Mouse (Mus musculus) forelimb bud, embryonic 11.5 days (tissue): Measurements from ENCODE around the gene Depdc7.

ENCODE experiments used
- DNase-seq: peaks from one replicate; pipeline ENCODE4 v3.0.0-alpha.2; 2012; ENCODE audit warnings: low read depth, low spot score

Depdc7 gene

GRCm38 (mm10) chr2:104742741-104743064 lies at the start of gene Depdc7:
Depdc7 (minus strand) TSS chr2:104742878.
- peak; percentile 88 for DNase-seq

GRCm38 (mm10) chr2:104774763-104775162 lies 32.1 kb upstream of the Depdc7 start:
- peak; percentile 20 for DNase-seq

- DNase-seq = no peak
These were observed 26.0 kb upstream of the Depdc7 start for GRCm38 (mm10) chr2:104768697-104769096.

GRCm38 (mm10) chr2:104764018-104764417 lies 21.3 kb upstream of the Depdc7 start:
- no peak for DNase-seq

- DNase-seq = no peak
These were observed 20.5 kb upstream of the Depdc7 start for GRCm38 (mm10) chr2:104763134-104763703.

- no peak for DNase-seq
These were observed 7.9 kb upstream of the Depdc7 start for GRCm38 (mm10) chr2:104750611-104751010.

GRCm38 (mm10) chr2:104748652-104749183 lies 6.0 kb upstream of the Depdc7 start:
- DNase-seq = no peak

- DNase-seq = no peak
These were observed 3.6 kb upstream of the Depdc7 start for GRCm38 (mm10) chr2:104746251-104746650.

- DNase-seq = no peak
These were observed 1.3 kb upstream of the Depdc7 start for GRCm38 (mm10) chr2:104743971-104744370.

GRCm38 (mm10) chr2:104743160-104743559 lies 482 bp upstream of the Depdc7 start:
- DNase-seq = no peak

GRCm38 (mm10) chr2:104741896-104742740 lies 560 bp downstream of the Depdc7 start:
- no peak for DNase-seq

- DNase-seq = no peak
These were observed 1.5 kb downstream of the Depdc7 start for GRCm38 (mm10) chr2:104741015-104741758.

GRCm38 (mm10) chr2:104740248-104740949 lies 2.3 kb downstream of the Depdc7 start:
- DNase-seq = no peak

- no peak for DNase-seq
These were observed 3.0 kb downstream of the Depdc7 start for GRCm38 (mm10) chr2:104739691-104740090.

GRCm38 (mm10) chr2:104736241-104736640 lies 6.4 kb downstream of the Depdc7 start:
- no peak for DNase-seq

- no peak for DNase-seq
These were observed 10.0 kb downstream of the Depdc7 start for GRCm38 (mm10) chr2:104732562-104733256.

GRCm38 (mm10) chr2:104732033-104732444 lies 10.6 kb downstream of the Depdc7 start:
- DNase-seq = no peak

- DNase-seq = no peak
These were observed 15.3 kb downstream of the Depdc7 start for GRCm38 (mm10) chr2:104727369-104727768.

GRCm38 (mm10) chr2:104722021-104722420 lies 20.7 kb downstream of the Depdc7 start:
- DNase-seq = no peak

- no peak for DNase-seq
These were observed 24.9 kb downstream of the Depdc7 start for GRCm38 (mm10) chr2:104717827-104718226.

- DNase-seq = no peak
These were observed 25.4 kb downstream of the Depdc7 start for GRCm38 (mm10) chr2:104717231-104717735.
